Mouse (Mus musculus) frontal cortex, postnatal 25 days (tissue): ENCODE results near the gene Vmn1r158.
"Not testable (repeated sequence)": the region's sequence is repeated elsewhere in the genome, so short reads cannot be mapped to it uniquely, and the experiment has no call there.

ENCODE experiments used
- DNase-seq, 2 experiments: peaks; one replicate each; pipeline ENCODE4 v3.0.0; 2022; ENCODE audit warnings: low spot score in 2 of 2

Gene Vmn1r158

DNA sequence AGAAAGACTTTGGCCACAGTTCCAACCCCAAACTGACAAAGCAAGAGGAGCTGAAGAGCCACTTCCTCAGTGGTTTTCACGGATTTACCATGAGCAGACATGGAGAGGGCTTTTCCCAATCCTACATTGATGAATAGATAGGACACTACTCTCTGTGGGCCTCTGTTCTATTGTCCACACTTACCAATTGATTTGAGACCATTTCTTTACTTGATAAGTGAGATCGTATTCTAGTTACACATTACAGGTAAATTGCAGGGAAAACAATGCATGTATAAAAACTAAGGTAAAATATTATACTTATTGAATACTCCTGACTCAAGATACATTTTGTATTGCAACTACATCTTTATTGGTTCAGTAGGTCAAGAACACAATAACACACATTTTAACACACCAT, at the start of gene Vmn1r158:
Vmn1r158 (minus strand) TSS at position 101 of the 400 bp plus-strand sequence.
- not testable (repeated sequence) for DNase-seq

DNA sequence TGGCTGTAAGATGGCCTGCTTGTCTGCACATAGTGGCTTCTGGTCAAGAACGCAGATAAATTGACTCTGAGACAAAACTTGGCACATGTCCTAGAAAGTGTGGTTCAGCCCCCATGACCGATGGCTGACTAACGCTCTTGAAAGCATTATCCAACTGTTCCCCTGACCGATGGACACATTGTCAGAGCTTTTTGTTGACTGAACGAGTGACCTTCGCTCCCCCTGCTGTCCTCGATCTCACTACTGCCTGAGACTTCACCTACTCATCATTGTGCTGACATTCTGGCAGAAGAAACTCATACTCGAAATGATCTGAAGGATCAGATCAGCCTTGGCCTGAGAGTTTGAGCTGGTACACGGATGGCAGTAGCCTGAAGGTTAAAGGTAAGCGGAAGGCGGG, 14.6 kb downstream of the Vmn1r158 start:
- not testable (repeated sequence) for DNase-seq

DNA sequence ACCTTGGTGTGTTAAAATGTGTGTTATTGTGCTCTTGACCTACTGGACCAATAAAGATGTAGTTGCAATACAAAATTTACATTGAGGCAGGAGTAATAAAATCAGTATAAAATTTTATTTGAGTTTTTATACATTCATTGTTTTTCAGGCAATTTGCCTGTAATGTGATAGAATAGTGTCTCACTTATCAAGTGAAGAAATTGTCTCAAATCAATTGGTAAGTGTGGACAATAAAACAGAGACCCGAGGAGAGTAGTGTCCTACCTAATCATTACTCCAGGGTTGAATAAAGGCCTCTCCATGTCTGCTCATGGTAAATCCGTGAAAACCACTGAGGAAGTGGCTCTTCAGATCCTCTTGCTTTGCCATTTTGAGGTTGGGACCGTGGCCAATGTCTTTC, 29.2 kb downstream of the Vmn1r158 start, which contains the start of gene Vmn1r157:
Vmn1r157 (plus strand) TSS at position 301 of the 400 bp plus-strand sequence.
- DNase-seq = not testable (repeated sequence)
